Mouse (Mus musculus): ENCODE data around the gene H2-K1. TPM values are rescaled to one million over a fixed set of nuclear protein-coding genes. Genes with fewer than 3 reads are reported as not detected.
"Not testable (repeated sequence)": the region's sequence is repeated elsewhere in the genome, so short reads cannot be mapped to it uniquely, and the experiment has no call there.

The H2-K1 gene
- total RNA-seq, 2 experiments from 2014 or later = 54.8 to 56.2 TPM

GRCm38 (mm10) chr17:33994959-33995358 is 5.2 kb downstream of the H2-K1 start:
- intact Hi-C loops (cut with DNase I) = loop anchor here (5.0 kb wide), 1 partner anchor 1297 kb away; no protein-coding TSS in a partner anchor
- no peak for DNase-seq

- DNase-seq = peak; percentile 52 to 80
Observed at GRCm38 (mm10) chr17:33991788-33992664, 8.1 kb downstream of the H2-K1 start.

GRCm38 (mm10) chr17:33982136-33982535 is 18.0 kb downstream of the H2-K1 start:
- intact Hi-C loops (cut with DNase I) = loop anchor here (2.0 kb wide), 1 partner anchor 13 kb away; no protein-coding TSS in a partner anchor
- DNase-seq = peak; percentile 58 to 74

More at GRCm38 (mm10) chr17:33991788-33992664, 8.1 kb downstream of the H2-K1 start:
- intact Hi-C loops (cut with DNase I) = no loop called here

GRCm38 (mm10) chr17:33981192-33981909 is 18.8 kb downstream of the H2-K1 start:
- intact Hi-C loops (cut with DNase I) = not testable (repeated sequence)
- DNase-seq = peak; percentile 90 to 91

GRCm38 (mm10) chr17:33980181-33981035 is 19.7 kb downstream of the H2-K1 start:
- DNase-seq = no peak
- intact Hi-C loops (cut with DNase I) = no loop called here

GRCm38 (mm10) chr17:33979512-33980050 is 20.6 kb downstream of the H2-K1 start:
- intact Hi-C loops (cut with DNase I) = no loop called here
- no peak for DNase-seq

GRCm38 (mm10) chr17:33978631-33979031 is 21.5 kb downstream of the H2-K1 start:
- DNase-seq = peak; percentile 77 to 81
- intact Hi-C loops (cut with DNase I) = no loop called here

- intact Hi-C loops (cut with DNase I) = no loop called here
- DNase-seq = no peak
Observed at GRCm38 (mm10) chr17:33977861-33978557, 22.1 kb downstream of the H2-K1 start.

GRCm38 (mm10) chr17:33973572-33973971 is 26.6 kb downstream of the H2-K1 start:
- DNase-seq = no peak
- intact Hi-C loops (cut with DNase I) = no loop called here

GRCm38 (mm10) chr17:33972691-33973090 is 27.5 kb downstream of the H2-K1 start:
- intact Hi-C loops (cut with DNase I) = no loop called here
- DNase-seq = peak; percentile 45 to 67

- no peak for DNase-seq
- intact Hi-C loops (cut with DNase I) = loop anchor here (2.0 kb wide), 1 partner anchor 13 kb away; no protein-coding TSS in a partner anchor
Observed at GRCm38 (mm10) chr17:33969394-33969793, 30.8 kb downstream of the H2-K1 start.

- peak in 1 of 2 experiments; percentile 55 for DNase-seq
- intact Hi-C loops (cut with DNase I) = loop anchor here (2.0 kb wide), 1 partner anchor 14 kb away; no protein-coding TSS in a partner anchor
Observed at GRCm38 (mm10) chr17:33968927-33969326, 31.2 kb downstream of the H2-K1 start.

GRCm38 (mm10) chr17:33968489-33968888 is 31.7 kb downstream of the H2-K1 start:
- DNase-seq = peak; percentile 80 to 86
- intact Hi-C loops (cut with DNase I) = loop anchor here (2.0 kb wide), 1 partner anchor 14 kb away; no protein-coding TSS in a partner anchor

GRCm38 (mm10) chr17:33965846-33966550 is 34.1 kb downstream of the H2-K1 start:
- intact Hi-C loops (cut with DNase I) = loop anchor here (1.0 kb wide), 1 partner anchor 1325 kb away; no protein-coding TSS in a partner anchor
- DNase-seq = no peak

- intact Hi-C loops (cut with DNase I) = loop anchor here (1.0 kb wide), 1 partner anchor 1326 kb away; no protein-coding TSS in a partner anchor
- no peak for DNase-seq
Observed at GRCm38 (mm10) chr17:33965082-33965845, 34.9 kb downstream of the H2-K1 start.

- DNase-seq = no peak
- intact Hi-C loops (cut with DNase I) = no loop called here
Observed at GRCm38 (mm10) chr17:33962876-33963275, 37.3 kb downstream of the H2-K1 start.

GRCm38 (mm10) chr17:33959948-33960347 is 40.2 kb downstream of the H2-K1 start:
- intact Hi-C loops (cut with DNase I) = no loop called here
- DNase-seq = no peak

GRCm38 (mm10) chr17:33959135-33959534 is 41.0 kb downstream of the H2-K1 start:
- intact Hi-C loops (cut with DNase I) = no loop called here
- DNase-seq = no peak

All from heart, postnatal 10 days (tissue).